Mouse (Mus musculus) splenic B cell, adult 2 months (primary cell): Measurements from ENCODE around the gene Fam114a2.

Source experiments
- DNase-seq: peaks from one replicate; pipeline ENCODE4 v3.0.0-alpha.2; 2011; ENCODE audit warnings: low read depth, low spot score
- H3K27me3 ChIP-seq: 2 replicates; pipeline ENCODE4 v1.6.1; 2012; ENCODE audit warnings: mild to moderate bottlenecking, low read length, moderate library complexity, mixed read lengths; ENCODE audit not compliant: control insufficient read depth, poor library complexity, insufficient read depth, severe bottlenecking
- H3K36me3 ChIP-seq: 2 replicates; pipeline ENCODE4 v1.6.1; 2012; ENCODE audit warnings: mild to moderate bottlenecking, low read length, moderate library complexity, mixed read lengths; ENCODE audit not compliant: control insufficient read depth, poor library complexity, insufficient read depth, severe bottlenecking

Fam114a2 gene

GRCm38 (mm10) chr11:57496462-57497039, 21.9 kb downstream of the Fam114a2 start:
- no peak for DNase-seq
- peaks cover 14% of the 10 kb centered on the region for H3K36me3 ChIP-seq
- no peaks in the 10 kb centered on the region for H3K27me3 ChIP-seq

GRCm38 (mm10) chr11:57488436-57488835, 30.0 kb downstream of the Fam114a2 start:
- Histone ChIP-seq H3K36me3 (peaks cover 11% of the 10 kb centered on the region), H3K27me3 (no peaks in the 10 kb centered on the region)
- DNase-seq = no peak

- H3K36me3 ChIP-seq = peaks cover 3% of the 10 kb centered on the region; the same call in 1 of the 2 replicates
- DNase-seq = no peak
Measured at GRCm38 (mm10) chr11:57478077-57478476, 40.3 kb downstream of the Fam114a2 start.

GRCm38 (mm10) chr11:57475119-57475518, 43.3 kb downstream of the Fam114a2 start:
- no peaks in the 10 kb centered on the region for H3K27me3 ChIP-seq
- peak; percentile 49 for DNase-seq
- H3K36me3 ChIP-seq = no peaks in the 10 kb centered on the region

More at GRCm38 (mm10) chr11:57478077-57478476, 40.3 kb downstream of the Fam114a2 start:
- no peaks in the 10 kb centered on the region for H3K27me3 ChIP-seq

GRCm38 (mm10) chr11:57474296-57474941, 44.0 kb downstream of the Fam114a2 start:
- Histone ChIP-seq H3K36me3 (no peaks in the 10 kb centered on the region), H3K27me3 (no peaks in the 10 kb centered on the region)
- no peak for DNase-seq

GRCm38 (mm10) chr11:57470979-57471378, 47.4 kb downstream of the Fam114a2 start:
- Histone ChIP-seq H3K36me3 (no peaks in the 10 kb centered on the region), H3K27me3 (no peaks in the 10 kb centered on the region)
- no peak for DNase-seq

- DNase-seq = no peak
- no peaks in the 10 kb centered on the region for H3K27me3 ChIP-seq
- H3K36me3 ChIP-seq = no peaks in the 10 kb centered on the region
Measured at GRCm38 (mm10) chr11:57470056-57470455, 48.4 kb downstream of the Fam114a2 start.

- peak; percentile 41 for DNase-seq
- H3K27me3 ChIP-seq = no peaks in the 10 kb centered on the region
- H3K36me3 ChIP-seq = no peaks in the 10 kb centered on the region
Measured at GRCm38 (mm10) chr11:57468706-57469105, 49.7 kb downstream of the Fam114a2 start.

- no peaks in the 10 kb centered on the region for H3K27me3 ChIP-seq
- H3K36me3 ChIP-seq = no peaks in the 10 kb centered on the region
- DNase-seq = peak; percentile 70
Measured at GRCm38 (mm10) chr11:57467159-57468110, 51.0 kb downstream of the Fam114a2 start.

GRCm38 (mm10) chr11:57465844-57466243, 52.6 kb downstream of the Fam114a2 start:
- DNase-seq = no peak
- no peaks in the 10 kb centered on the region for H3K27me3 ChIP-seq
- H3K36me3 ChIP-seq = no peaks in the 10 kb centered on the region

- H3K36me3 ChIP-seq = no peaks in the 10 kb centered on the region
- DNase-seq = peak; percentile 11
- no peaks in the 10 kb centered on the region for H3K27me3 ChIP-seq
Measured at GRCm38 (mm10) chr11:57465025-57465424, 53.4 kb downstream of the Fam114a2 start.

GRCm38 (mm10) chr11:57459759-57460158, 58.7 kb downstream of the Fam114a2 start:
- DNase-seq = no peak
- H3K36me3 ChIP-seq = no peaks in the 10 kb centered on the region

GRCm38 (mm10) chr11:57454421-57454820, 64.0 kb downstream of the Fam114a2 start:
- H3K27me3 ChIP-seq = no peaks in the 10 kb centered on the region
- no peak for DNase-seq
- no peaks in the 10 kb centered on the region for H3K36me3 ChIP-seq

More at GRCm38 (mm10) chr11:57459759-57460158, 58.7 kb downstream of the Fam114a2 start:
- H3K27me3 ChIP-seq = no peaks in the 10 kb centered on the region

- peak; percentile 74 for DNase-seq
Measured at GRCm38 (mm10) chr11:57445237-57445962, 73.0 kb downstream of the Fam114a2 start.

More at GRCm38 (mm10) chr11:57445237-57445962, 73.0 kb downstream of the Fam114a2 start:
- Histone ChIP-seq H3K36me3 (no peaks in the 10 kb centered on the region), H3K27me3 (no peaks in the 10 kb centered on the region)
